Mouse (Mus musculus) lung, adult 2 months (tissue): ENCODE measurements around the gene Prtg.

ENCODE experiments used
- CTCF ChIP-seq: fragments of 200-500 bp; IDR thresholded peaks from 2 replicates; pipeline ENCODE4 v1.5.1; 2011; ENCODE audit warnings: mild to moderate bottlenecking, low read length, control low read depth; ENCODE audit not compliant: insufficient read depth
- POLR2A ChIP-seq: fragments of 200-500 bp; IDR thresholded peaks from 2 replicates; pipeline ENCODE4 v1.6.1; 2011; ENCODE audit warnings: low read depth, mild to moderate bottlenecking, control low read depth, low read length, borderline replicate concordance; ENCODE audit errors: extremely low read depth

DNA sequence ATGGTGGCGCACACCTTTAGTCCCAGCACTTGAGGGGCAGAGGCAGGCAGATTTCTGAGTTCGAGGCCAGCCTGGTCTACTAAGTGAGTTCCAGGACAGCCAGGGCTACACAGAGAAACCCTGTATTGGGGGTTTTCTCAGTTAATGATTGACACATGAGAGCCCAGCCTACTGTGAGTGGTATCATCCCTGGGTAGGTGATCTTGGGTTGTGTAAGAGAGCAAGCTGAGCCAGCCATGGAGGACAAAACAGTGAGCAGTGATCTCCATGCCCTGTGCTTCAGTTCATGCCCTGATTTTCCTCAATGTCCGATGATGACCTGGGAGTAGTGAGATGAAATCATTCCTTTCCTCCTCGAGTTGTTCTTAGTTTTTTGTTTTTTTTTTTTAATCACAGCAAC lies 31.7 kb upstream of the Prtg start:
- TF ChIP-seq POLR2A, result no peak
- TF ChIP-seq CTCF, result no peak
